Mouse (Mus musculus) limb, embryonic 14.5 days (tissue): ENCODE results near the gene Muc2. TPM values are rescaled to one million over a fixed set of nuclear protein-coding genes. Genes with fewer than 3 reads are reported as not detected.

Source experiments
- ATAC-seq: fragments of 200-750 bp; cut with Nextera tagmentation; 2 replicates; pipeline ENCODE4 v1.8.0; 2017; ENCODE audit warnings: low read depth, moderate number of reproducible peaks, moderate TSS enrichment; ENCODE audit not compliant: low FRiP score
- DNase-seq: peaks from one replicate; pipeline ENCODE4 v3.0.0-alpha.2; 2015; ENCODE audit warnings: low spot score
- H3K27ac ChIP-seq: fragments of 300-500 bp; sonication (generic); replicated peaks from 2 replicates; pipeline ENCODE4 v1.5.1; 2014; ENCODE audit warnings: low read depth, mild to moderate bottlenecking, low read length, moderate library complexity, mixed read lengths
- H3K27me3 ChIP-seq: fragments of 300-500 bp; sonication (generic); 2 replicates; pipeline ENCODE4 v1.6.1; 2014; ENCODE audit warnings: low read length, mixed read lengths; ENCODE audit not compliant: control insufficient read depth, insufficient read depth
- H3K36me3 ChIP-seq: fragments of 300-500 bp; sonication (generic); 2 replicates; pipeline ENCODE4 v1.6.1; 2014; ENCODE audit warnings: mild to moderate bottlenecking, low read length, moderate library complexity, mixed read lengths; ENCODE audit not compliant: control insufficient read depth, insufficient read depth
- H3K4me1 ChIP-seq: fragments of 300-500 bp; sonication (generic); 2 replicates; pipeline ENCODE4 v1.6.1; 2014; ENCODE audit warnings: antibody characterized with exemption, low read length, mixed read lengths; ENCODE audit not compliant: control insufficient read depth, insufficient read depth
- H3K4me2 ChIP-seq: fragments of 300-500 bp; sonication (generic); replicated peaks from 2 replicates; pipeline ENCODE4 v1.6.1; 2014; ENCODE audit warnings: low read depth, mild to moderate bottlenecking, low read length, moderate library complexity; ENCODE audit not compliant: severe bottlenecking
- H3K4me3 ChIP-seq: fragments of 300-500 bp; sonication (generic); replicated peaks from 2 replicates; pipeline ENCODE4 v1.5.1; 2014; ENCODE audit warnings: low read length
- H3K9ac ChIP-seq: fragments of 300-500 bp; sonication (generic); 2 replicates; pipeline ENCODE4 v1.6.1; 2014; ENCODE audit warnings: mild to moderate bottlenecking, low read depth, low read length, moderate library complexity; ENCODE audit not compliant: severe bottlenecking
- H3K9me3 ChIP-seq: fragments of 300-500 bp; sonication (generic); 2 replicates; pipeline ENCODE4 v1.6.1; 2016; ENCODE audit warnings: low read length; ENCODE audit not compliant: control insufficient read depth
- POLR2A ChIP-seq: fragments of 200-500 bp; IDR thresholded peaks from 2 replicates; pipeline ENCODE4 v1.8.0; 2012; ENCODE audit warnings: inconsistent platforms, mild to moderate bottlenecking, moderate library complexity, borderline replicate concordance; ENCODE audit not compliant: insufficient read depth, insufficient read length; ENCODE audit errors: extremely low read depth
- WGBS: fragments of 180-500 bp; shearing (Covaris S2); extraction: QIAGEN DNeasy Blood & Tissue Kit; methylation state at CpG from one replicate; pipeline ENCODE4 v1.1.7; 2014; 5-methylcytosine and 5-hydroxymethylcytosine counted together
- polyA plus RNA-seq, 2 experiments: library from polyadenylated mRNA; depleted of rRNA in 1 of 2; stranded (reverse) in 1 of 2; unstranded in 1 of 2; fragments of >200 nt; fragmentation: Nextera tagmentation in 1 of 2; extraction: Ambion mirVana in 1 of 2; gene quantifications; 2 replicates each; pipeline versions ENCODE4 v1.2.1 to v1.2.3; 2012 to 2014

Gene Muc2
- polyA plus RNA-seq, 2 experiments = 0.43 to 2.7 TPM

- H3K36me3 ChIP-seq = no peaks in the 10 kb centered on the region
- ATAC-seq = no peak
- TF ChIP-seq POLR2A = no peak
- DNase-seq = no peak
- no peak overlapping the region for H3K9ac ChIP-seq
- H3K27me3 ChIP-seq = no peaks in the 10 kb centered on the region
- no peaks in the 10 kb centered on the region for H3K9me3 ChIP-seq
- no peak overlapping the region for H3K27ac ChIP-seq
- WGBS = 82% methylated on average over 4 of the region's 4 CpGs
- no peak overlapping the region for H3K4me2 ChIP-seq
- no peaks in the 10 kb centered on the region for H3K4me1 ChIP-seq
- H3K4me3 ChIP-seq = no peak overlapping the region
Measured at GRCm38 (mm10) chr7:141758291-141758690, 68.2 kb downstream of the Muc2 start.

- ATAC-seq (no peak), DNase-seq (no peak)
- no peaks in the 10 kb centered on the region for H3K9me3 ChIP-seq
- H3K27ac ChIP-seq = no peak overlapping the region
- H3K36me3 ChIP-seq = no peaks in the 10 kb centered on the region
- H3K4me3 ChIP-seq = no peak overlapping the region
- no peaks in the 10 kb centered on the region for H3K27me3 ChIP-seq
- 89% methylated on average over 3 of the region's 3 CpGs for WGBS
- TF ChIP-seq POLR2A = no peak
- no peak overlapping the region for H3K9ac ChIP-seq
- no peaks in the 10 kb centered on the region for H3K4me1 ChIP-seq
- no peak overlapping the region for H3K4me2 ChIP-seq
Measured at GRCm38 (mm10) chr7:141770521-141770920, 80.4 kb downstream of the Muc2 start.

- ATAC-seq (no peak), DNase-seq (no peak)
- TF ChIP-seq POLR2A = no peak
- Histone ChIP-seq H3K9me3 (no peaks in the 10 kb centered on the region), H3K27me3 (no peaks in the 10 kb centered on the region), H3K4me3 (no peak overlapping the region), H3K9ac (no peak overlapping the region), H3K27ac (no peak overlapping the region), H3K4me1 (no peaks in the 10 kb centered on the region), H3K4me2 (no peak overlapping the region), H3K36me3 (no peaks in the 10 kb centered on the region)
- WGBS = 83% methylated on average over 8 of the region's 8 CpGs
Measured at GRCm38 (mm10) chr7:141770988-141771387, 80.8 kb downstream of the Muc2 start.

- H3K4me3 ChIP-seq = no peak overlapping the region
- 69% methylated on average over 1 of the region's 1 CpGs for whole genome bisulfite sequencing
- H3K27me3 ChIP-seq = no peaks in the 10 kb centered on the region
- DNase-seq (no peak), ATAC-seq (no peak)
- no peak overlapping the region for H3K4me2 ChIP-seq
- H3K4me1 ChIP-seq = no peaks in the 10 kb centered on the region
- no peak overlapping the region for H3K27ac ChIP-seq
- H3K9ac ChIP-seq = no peak overlapping the region
- H3K36me3 ChIP-seq = no peaks in the 10 kb centered on the region
- no peak for TF ChIP-seq POLR2A
- H3K9me3 ChIP-seq = no peaks in the 10 kb centered on the region
Measured at GRCm38 (mm10) chr7:141772058-141772557, 82.0 kb downstream of the Muc2 start.

- DNase-seq (no peak), ATAC-seq (no peak)
- H3K36me3 ChIP-seq = no peaks in the 10 kb centered on the region
- no peak overlapping the region for H3K4me3 ChIP-seq
- H3K9me3 ChIP-seq = no peaks in the 10 kb centered on the region
- H3K27me3 ChIP-seq = no peaks in the 10 kb centered on the region
- no peak for TF ChIP-seq POLR2A
- no peak overlapping the region for H3K27ac ChIP-seq
- H3K4me2 ChIP-seq = no peak overlapping the region
- 92% methylated on average over 2 of the region's 2 CpGs for WGBS
- no peak overlapping the region for H3K9ac ChIP-seq
- H3K4me1 ChIP-seq = no peaks in the 10 kb centered on the region
Measured at GRCm38 (mm10) chr7:141774855-141775254, 84.7 kb downstream of the Muc2 start.

- no peaks in the 10 kb centered on the region for H3K9me3 ChIP-seq
- no peak overlapping the region for H3K9ac ChIP-seq
- DNase-seq (no peak), ATAC-seq (no peak)
- 88% methylated on average over 5 of the region's 5 CpGs for WGBS
- no peaks in the 10 kb centered on the region for H3K4me1 ChIP-seq
- no peak overlapping the region for H3K4me3 ChIP-seq
- no peak overlapping the region for H3K4me2 ChIP-seq
- no peak for TF ChIP-seq POLR2A
- H3K36me3 ChIP-seq = no peaks in the 10 kb centered on the region
- no peaks in the 10 kb centered on the region for H3K27me3 ChIP-seq
- no peak overlapping the region for H3K27ac ChIP-seq
Measured at GRCm38 (mm10) chr7:141776199-141776598, 86.1 kb downstream of the Muc2 start.
